Mouse (Mus musculus): ENCODE measurements around the gene Slc25a10. TPM values are rescaled to one million over a fixed set of nuclear protein-coding genes. Genes with fewer than 3 reads are reported as not detected.

The Slc25a10 gene
- polyA plus RNA-seq, 1 experiment from 2014 or later, result 36.7 TPM

DNA sequence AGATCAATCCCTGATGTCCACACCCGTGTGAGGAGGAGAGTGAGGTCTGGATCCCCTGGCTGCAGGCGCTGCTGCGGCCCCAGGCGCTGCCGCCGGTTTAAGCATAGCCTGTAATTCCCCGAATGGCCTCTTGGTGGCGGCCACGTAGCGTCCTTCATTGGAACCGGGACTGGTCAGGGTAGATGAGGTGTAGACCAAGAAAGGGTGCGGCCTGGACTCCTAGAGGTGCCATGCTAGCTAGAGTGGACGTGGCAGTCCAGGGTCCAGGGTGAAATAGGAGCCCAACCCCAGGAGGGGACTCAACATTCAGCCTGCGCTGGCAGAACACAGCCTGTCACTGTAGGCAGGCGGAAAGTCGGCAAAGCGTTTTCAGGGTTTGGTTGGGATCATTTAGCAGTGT lies 24.0 kb downstream of the Slc25a10 start:
- Histone ChIP-seq H3K27ac (no peak overlapping the region), H3K9ac (no peak overlapping the region)

DNA sequence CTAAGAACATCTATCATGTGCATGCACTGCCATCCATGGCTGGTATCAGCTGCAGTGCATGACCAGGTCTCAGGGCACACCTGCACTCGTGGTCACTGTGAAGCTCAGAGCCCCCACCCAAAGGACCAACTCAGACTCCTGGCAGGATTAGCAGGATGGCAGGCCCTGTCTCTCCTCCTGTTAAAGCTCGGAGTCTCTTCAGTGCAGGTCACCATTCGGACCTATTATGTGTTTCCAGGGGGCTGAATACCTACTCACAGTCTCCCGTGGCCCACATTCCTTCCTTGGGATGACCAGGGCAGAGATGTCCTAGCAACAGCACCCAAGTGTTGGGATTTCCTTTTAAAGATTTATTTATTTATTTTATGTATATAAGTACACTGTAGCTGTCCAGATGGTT lies 25.5 kb downstream of the Slc25a10 start:
- Histone ChIP-seq H3K9ac (no peak overlapping the region), H3K9me3 (no peaks in the 10 kb centered on the region), H3K36me3 (no peaks in the 10 kb centered on the region), H3K4me3 (no peak overlapping the region), H3K4me1 (peaks cover 27% of the 10 kb centered on the region), H3K27me3 (no peaks in the 10 kb centered on the region), H3K27ac (no peak overlapping the region), H3K4me2 (no peak overlapping the region)
- ATAC-seq (ENCODE audit: insufficient number of reproducible peaks, low FRiP score, low TSS enrichment, low read depth), result no peak
- 77% methylated on average over 4 of the region's 4 CpGs for WGBS

More for the DNA sequence above, 24.0 kb downstream of the Slc25a10 start:
- Histone ChIP-seq H3K4me2 (no peak overlapping the region), H3K36me3 (no peaks in the 10 kb centered on the region), H3K9me3 (no peaks in the 10 kb centered on the region), H3K4me1 (peaks cover 31% of the 10 kb centered on the region), H3K4me3 (no peak overlapping the region), H3K27me3 (no peaks in the 10 kb centered on the region)
- peak; percentile 68; the same call in 1 of the 2 replicates for ATAC-seq (ENCODE audit: insufficient number of reproducible peaks, low FRiP score, low TSS enrichment, low read depth)
- WGBS, result 18% methylated on average over 17 of the region's 17 CpGs

DNA sequence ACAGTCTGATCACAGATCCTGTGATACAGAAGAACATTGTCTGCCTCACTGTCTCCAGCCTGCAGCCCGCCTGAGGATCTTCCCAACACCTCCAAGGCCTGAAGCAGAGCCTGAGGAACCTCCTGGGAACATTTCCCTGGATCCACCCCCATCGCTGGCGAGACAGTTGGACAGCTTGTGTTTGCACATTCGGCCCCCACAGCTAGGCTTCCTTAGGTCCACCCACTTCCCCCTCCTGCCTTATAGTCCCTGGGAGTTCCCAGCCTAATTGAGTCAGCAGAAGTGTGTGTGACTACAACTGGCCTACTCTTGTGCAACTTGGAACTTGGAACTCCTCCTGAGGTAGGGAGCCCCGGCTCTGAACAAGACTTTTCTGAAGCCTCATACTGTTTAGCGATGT lies 26.4 kb downstream of the Slc25a10 start:
- H3K9ac ChIP-seq, result no peak overlapping the region
- H3K27ac ChIP-seq, result peak overlapping the region; percentile 63
- no peaks in the 10 kb centered on the region for H3K36me3 ChIP-seq
- ATAC-seq (ENCODE audit: insufficient number of reproducible peaks, low FRiP score, low TSS enrichment, low read depth), result no peak
- WGBS, result 51% methylated on average over 6 of the region's 6 CpGs
- H3K4me3 ChIP-seq, result no peak overlapping the region
- no peak overlapping the region for H3K4me2 ChIP-seq
- H3K27me3 ChIP-seq, result no peaks in the 10 kb centered on the region
- no peaks in the 10 kb centered on the region for H3K9me3 ChIP-seq
- peaks cover 27% of the 10 kb centered on the region for H3K4me1 ChIP-seq

DNA sequence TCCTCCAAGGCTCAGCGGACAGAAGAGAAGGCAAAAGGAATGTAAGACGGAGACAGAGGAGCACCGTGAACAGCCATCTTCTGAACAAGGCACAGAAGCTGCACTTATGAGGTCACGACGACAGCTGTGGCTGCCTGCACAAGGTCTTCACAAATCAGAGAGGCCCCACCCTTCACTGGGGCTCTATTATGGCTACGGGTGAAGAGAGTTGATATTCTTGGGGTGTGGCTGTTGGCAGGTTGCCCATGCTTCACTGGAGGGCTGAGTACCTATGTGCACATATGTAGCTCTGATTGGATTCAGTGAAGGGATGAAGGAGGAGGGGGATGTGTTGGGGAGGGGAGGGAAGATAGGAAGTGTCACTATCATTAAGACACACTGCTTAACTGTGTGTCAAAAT lies 26.9 kb downstream of the Slc25a10 start:
- H3K36me3 ChIP-seq, result no peaks in the 10 kb centered on the region
- H3K9me3 ChIP-seq, result no peaks in the 10 kb centered on the region
- WGBS, result 64% methylated on average over 6 of the region's 6 CpGs
- no peak overlapping the region for H3K4me2 ChIP-seq
- H3K27me3 ChIP-seq, result no peaks in the 10 kb centered on the region
- H3K9ac ChIP-seq, result no peak overlapping the region
- ATAC-seq (ENCODE audit: insufficient number of reproducible peaks, low FRiP score, low TSS enrichment, low read depth), result no peak; the same call in 1 of the 2 replicates
- H3K27ac ChIP-seq, result peak overlapping the region; percentile 63
- H3K4me3 ChIP-seq, result no peak overlapping the region
- H3K4me1 ChIP-seq, result peaks cover 27% of the 10 kb centered on the region

DNA sequence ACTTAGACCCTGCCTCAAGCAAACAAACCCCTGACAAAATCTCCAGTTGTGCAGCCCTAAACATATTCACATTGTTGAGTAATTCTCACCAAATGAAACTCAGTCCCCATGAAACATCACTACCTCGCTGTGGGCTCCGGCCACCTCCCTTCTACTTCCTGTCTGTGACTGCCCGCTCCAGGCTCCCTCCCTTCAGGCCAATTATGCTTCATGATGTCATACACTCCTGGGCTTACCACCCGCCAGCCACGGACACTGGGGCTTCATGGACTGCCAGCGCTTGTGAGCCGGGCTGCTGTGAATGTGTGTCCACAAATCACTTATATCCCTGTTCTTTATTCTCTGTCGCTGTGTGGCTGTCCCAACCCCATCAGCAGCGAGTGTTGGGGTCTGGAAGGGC lies 28.1 kb downstream of the Slc25a10 start:
- Histone ChIP-seq H3K9me3 (no peaks in the 10 kb centered on the region), H3K27me3 (no peaks in the 10 kb centered on the region), H3K4me1 (peaks cover 27% of the 10 kb centered on the region), H3K9ac (no peak overlapping the region), H3K4me3 (no peak overlapping the region), H3K27ac (peak overlapping the region; percentile 63; the same call in 1 of the 2 replicates), H3K36me3 (no peaks in the 10 kb centered on the region), H3K4me2 (no peak overlapping the region)
- no peak for ATAC-seq (ENCODE audit: insufficient number of reproducible peaks, low FRiP score, low TSS enrichment, low read depth)
- 26% methylated on average over 9 of the region's 9 CpGs for WGBS

DNA sequence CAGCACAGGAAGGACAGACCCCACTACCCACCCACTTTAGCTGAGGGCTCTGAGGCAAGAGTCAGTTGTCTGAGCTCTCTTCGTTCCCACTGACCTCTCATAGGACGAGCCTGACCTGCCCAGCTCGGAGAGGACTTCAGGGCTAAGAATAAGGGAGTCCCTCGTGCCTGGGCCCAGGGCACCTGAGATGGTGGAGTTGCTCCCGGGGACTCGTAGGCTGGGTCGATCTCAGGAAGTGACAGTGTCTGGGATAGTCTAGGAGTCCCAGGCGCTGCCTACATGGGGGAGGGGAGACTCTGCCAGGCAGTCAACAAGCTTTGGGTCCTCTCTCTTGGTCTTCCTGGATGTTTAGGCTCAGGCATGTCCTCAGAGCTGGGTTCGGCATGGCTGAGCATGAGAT lies 28.9 kb downstream of the Slc25a10 start:
- Histone ChIP-seq H3K9ac (no peak overlapping the region), H3K4me2 (no peak overlapping the region), H3K9me3 (no peaks in the 10 kb centered on the region), H3K27me3 (no peaks in the 10 kb centered on the region), H3K4me3 (no peak overlapping the region), H3K36me3 (no peaks in the 10 kb centered on the region), H3K27ac (no peak overlapping the region; the same call in 1 of the 2 replicates), H3K4me1 (peaks cover 27% of the 10 kb centered on the region)
- WGBS, result 72% methylated on average over 9 of the region's 9 CpGs
- no peak for ATAC-seq (ENCODE audit: insufficient number of reproducible peaks, low FRiP score, low TSS enrichment, low read depth)

DNA sequence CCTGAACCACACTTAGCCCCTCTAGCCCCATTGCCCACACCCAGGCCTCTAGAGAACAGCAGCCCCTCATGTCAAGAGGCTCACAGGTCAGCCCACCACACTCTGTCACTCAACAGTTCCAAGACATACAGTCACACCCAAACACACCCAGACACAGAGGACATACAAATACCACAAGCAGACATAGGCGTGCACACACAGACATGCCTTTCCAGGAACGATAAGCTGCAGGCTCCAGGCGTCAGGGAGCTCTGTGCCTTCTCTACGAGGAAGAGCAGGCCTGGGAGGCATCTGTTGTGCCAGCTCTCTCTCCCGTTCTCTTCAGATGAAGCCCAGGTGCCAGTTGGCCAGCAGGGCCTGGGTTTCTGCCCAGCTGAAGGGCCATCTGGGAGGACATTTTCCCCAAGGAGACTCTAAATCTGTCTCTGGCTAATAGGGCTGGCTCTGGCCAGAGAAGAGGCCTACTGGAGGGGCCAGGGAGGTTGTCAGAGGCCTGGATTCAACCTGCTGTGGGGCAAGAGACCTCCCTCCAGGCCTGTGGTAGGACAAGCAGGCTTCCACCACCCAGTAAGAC lies 29.4 kb downstream of the Slc25a10 start:
- H3K36me3 ChIP-seq, result no peaks in the 10 kb centered on the region
- no peak overlapping the region for H3K27ac ChIP-seq
- no peak overlapping the region for H3K9ac ChIP-seq
- H3K9me3 ChIP-seq, result no peaks in the 10 kb centered on the region
- no peak for ATAC-seq (ENCODE audit: insufficient number of reproducible peaks, low FRiP score, low TSS enrichment, low read depth)
- H3K4me1 ChIP-seq, result peaks cover 24% of the 10 kb centered on the region
- H3K4me2 ChIP-seq, result no peak overlapping the region
- H3K27me3 ChIP-seq, result no peaks in the 10 kb centered on the region
- no peak overlapping the region for H3K4me3 ChIP-seq
- WGBS, result 46% methylated on average over 5 of the region's 5 CpGs

DNA sequence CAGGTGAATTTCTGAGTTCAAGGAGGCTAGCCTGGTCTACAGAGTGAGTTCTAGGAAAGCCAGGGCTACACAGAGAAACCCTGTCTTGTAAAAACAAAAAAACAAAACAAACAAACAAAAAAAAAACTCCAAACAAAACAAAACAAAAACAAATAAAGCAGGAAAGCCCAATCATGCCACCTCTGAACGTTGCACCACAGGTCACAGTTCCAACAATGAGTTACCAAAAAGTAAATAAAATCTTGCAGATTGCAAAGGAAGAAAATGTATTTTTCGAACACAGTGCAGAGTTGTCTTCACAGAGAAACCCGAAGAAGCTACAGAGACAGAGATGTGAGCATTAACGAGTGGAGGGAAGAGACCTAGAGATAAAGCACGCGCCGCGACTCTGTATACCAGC lies 30.9 kb downstream of the Slc25a10 start:
- H3K9ac ChIP-seq, result no peak overlapping the region
- H3K4me2 ChIP-seq, result no peak overlapping the region
- no peaks in the 10 kb centered on the region for H3K9me3 ChIP-seq
- 0 out of 2 replicates have a peak, but pooled peaks cover 3% of the 10 kb centered on the region for H3K27me3 ChIP-seq
- peaks cover 21% of the 10 kb centered on the region for H3K4me1 ChIP-seq
- no peak overlapping the region for H3K4me3 ChIP-seq
- no peak for ATAC-seq (ENCODE audit: insufficient number of reproducible peaks, low FRiP score, low TSS enrichment, low read depth)
- no peak overlapping the region for H3K27ac ChIP-seq
- H3K36me3 ChIP-seq, result no peaks in the 10 kb centered on the region
- WGBS, result 87% methylated on average over 8 of the region's 8 CpGs

DNA sequence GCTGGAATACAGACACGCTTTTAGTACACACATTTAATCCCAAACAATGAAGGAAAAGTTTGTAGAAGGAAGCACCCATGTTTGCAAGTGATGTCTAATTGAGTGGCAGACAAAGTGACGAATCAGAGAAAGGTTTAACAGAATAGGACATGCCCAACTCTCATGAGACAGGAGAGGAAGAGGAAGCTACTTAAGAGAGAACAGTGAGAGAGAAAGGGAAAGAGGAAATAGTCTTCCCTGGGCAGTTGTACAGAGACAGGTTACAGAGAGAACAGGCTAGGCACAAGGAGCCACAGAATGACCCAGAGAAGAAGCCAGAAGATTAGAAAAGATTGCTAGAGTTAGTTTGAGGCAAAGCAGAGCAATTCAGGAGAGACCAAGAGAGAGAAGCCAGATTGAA lies 34.3 kb downstream of the Slc25a10 start:
- no peaks in the 10 kb centered on the region for H3K36me3 ChIP-seq
- H3K4me1 ChIP-seq, result peaks cover 8% of the 10 kb centered on the region
- H3K4me3 ChIP-seq, result no peak overlapping the region
- H3K9ac ChIP-seq, result no peak overlapping the region
- no peak overlapping the region for H3K4me2 ChIP-seq
- no peaks in the 10 kb centered on the region for H3K9me3 ChIP-seq
- ATAC-seq (ENCODE audit: insufficient number of reproducible peaks, low FRiP score, low TSS enrichment, low read depth), result no peak
- H3K27ac ChIP-seq, result no peak overlapping the region
- H3K27me3 ChIP-seq, result peaks cover 37% of the 10 kb centered on the region
- WGBS, result 85% methylated on average over 2 of the region's 2 CpGs

DNA sequence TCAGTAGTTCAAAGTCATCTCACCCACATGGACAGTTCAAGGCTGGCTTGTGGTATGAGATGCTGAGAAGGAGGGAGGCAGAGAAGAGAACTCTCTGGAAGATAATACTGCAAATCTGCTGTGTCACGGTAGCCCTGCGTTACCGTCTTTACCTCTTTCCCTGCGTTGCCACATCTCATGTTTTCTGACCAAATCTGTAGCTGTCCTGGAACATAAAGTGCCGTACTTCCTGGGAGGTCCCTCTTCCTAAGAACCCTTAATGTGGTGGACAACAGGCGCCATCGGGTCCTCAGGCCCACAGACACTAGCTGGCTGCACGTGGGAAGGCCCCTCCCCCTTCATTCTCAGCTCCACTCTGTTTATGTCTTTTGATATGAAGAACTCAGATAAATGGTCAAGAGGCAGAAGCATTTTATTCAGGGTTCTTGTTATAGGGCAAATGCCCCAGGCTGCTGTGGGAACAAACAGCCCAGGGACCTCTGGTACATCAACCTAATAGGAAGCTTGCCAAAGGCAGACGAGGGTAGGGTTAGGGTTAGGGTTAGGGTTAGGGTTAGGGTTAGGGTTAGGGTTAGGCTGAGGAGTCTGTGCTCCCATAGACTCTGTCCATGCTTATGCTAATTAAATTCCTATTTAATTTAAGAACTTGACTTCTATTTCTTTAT lies 36.2 kb downstream of the Slc25a10 start:
- peaks cover 54% of the 10 kb centered on the region for H3K27me3 ChIP-seq
- H3K9me3 ChIP-seq, result no peaks in the 10 kb centered on the region
- no peaks in the 10 kb centered on the region for H3K36me3 ChIP-seq
- H3K4me1 ChIP-seq, result peaks cover 12% of the 10 kb centered on the region
- no peak overlapping the region for H3K27ac ChIP-seq
- ATAC-seq (ENCODE audit: insufficient number of reproducible peaks, low FRiP score, low TSS enrichment, low read depth), result no peak
- H3K9ac ChIP-seq, result no peak overlapping the region
- no peak overlapping the region for H3K4me2 ChIP-seq
- no peak overlapping the region for H3K4me3 ChIP-seq
- 73% methylated on average over 9 of the region's 9 CpGs for WGBS

DNA sequence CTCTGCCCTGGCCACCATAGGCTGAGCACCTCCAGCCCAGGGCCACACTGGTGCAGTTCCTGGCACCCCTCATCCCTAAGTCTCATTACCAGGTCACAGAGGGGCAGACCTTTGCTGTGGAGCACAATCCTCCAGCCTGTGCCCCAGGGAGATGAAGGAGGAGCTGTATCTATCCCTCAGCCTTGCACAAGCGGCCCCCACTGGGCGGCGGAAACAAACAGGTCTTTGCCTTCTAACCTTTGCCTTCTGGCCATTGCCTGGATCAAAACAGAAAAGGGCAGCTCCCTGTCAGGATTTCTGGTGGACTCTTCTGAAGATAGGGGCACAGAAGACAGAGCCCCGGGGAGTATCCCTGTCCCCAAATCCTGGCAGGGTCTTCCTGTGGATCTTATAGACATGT lies 37.3 kb downstream of the Slc25a10 start:
- ATAC-seq (ENCODE audit: insufficient number of reproducible peaks, low FRiP score, low TSS enrichment, low read depth), result no peak
- Histone ChIP-seq H3K4me2 (no peak overlapping the region), H3K4me3 (no peak overlapping the region), H3K9me3 (no peaks in the 10 kb centered on the region), H3K27ac (no peak overlapping the region), H3K4me1 (peaks cover 12% of the 10 kb centered on the region), H3K9ac (no peak overlapping the region), H3K36me3 (no peaks in the 10 kb centered on the region), H3K27me3 (peaks cover 64% of the 10 kb centered on the region)
- 61% methylated on average over 4 of the region's 4 CpGs for WGBS

DNA sequence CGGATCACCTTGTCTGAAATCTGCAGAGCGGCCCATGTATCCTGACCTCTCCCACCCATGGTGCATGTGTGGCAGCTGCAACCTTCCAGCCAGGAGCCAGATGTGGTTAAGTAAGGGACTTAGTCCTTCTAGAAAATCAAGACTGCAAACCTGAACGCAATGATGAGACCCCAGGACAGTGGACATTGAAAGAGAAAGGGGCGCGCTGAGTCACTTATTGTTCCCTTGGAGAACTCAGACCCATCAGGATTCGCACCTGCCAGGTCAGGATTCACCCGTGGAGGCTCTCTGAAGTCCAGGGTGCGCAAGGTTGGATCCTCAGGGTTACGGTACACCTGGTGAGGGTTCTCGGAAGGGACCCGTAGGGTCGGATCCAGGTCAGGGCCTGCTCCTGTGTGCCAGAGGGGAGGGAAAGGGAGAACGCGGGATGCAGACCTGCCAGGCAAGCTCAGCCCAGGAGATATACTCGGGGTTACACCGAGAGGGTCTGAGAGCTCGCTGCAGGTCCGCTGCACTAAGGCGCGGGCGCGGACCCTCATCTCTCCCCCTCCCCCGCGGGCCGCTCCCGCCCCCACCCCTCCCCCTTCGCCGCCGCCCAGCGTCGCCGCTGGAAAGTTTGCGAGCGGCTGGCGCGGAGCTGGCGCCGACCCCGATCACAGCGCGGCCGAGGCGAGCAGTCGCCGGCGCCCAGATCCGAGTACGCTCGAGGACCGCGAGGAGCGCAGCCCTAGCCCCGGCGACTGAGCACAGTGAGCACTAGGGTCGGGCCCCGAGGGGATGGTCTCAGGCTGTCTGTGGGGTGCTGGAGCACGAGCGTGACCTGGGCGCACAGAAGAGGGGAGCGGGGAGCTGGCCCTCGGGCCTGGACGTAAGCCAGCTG lies 38.7 kb downstream of the Slc25a10 start, which contains the start of gene Gcgr:
Gene Gcgr, plus strand, starts transcription at position 615 of the 880 bp plus-strand sequence.
- 0 out of 2 replicates have a peak, but pooled peaks have one; percentile 42 for ATAC-seq (ENCODE audit: insufficient number of reproducible peaks, low FRiP score, low TSS enrichment, low read depth)
- peaks cover 71% of the 10 kb centered on the region for H3K27me3 ChIP-seq
- peak within 1 kb of the TSS; percentile 90 for H3K4me2 ChIP-seq
- peak within 1 kb of the TSS; percentile 35; the same call in 1 of the 2 replicates for H3K9ac ChIP-seq
- no peaks in the 10 kb centered on the region for H3K36me3 ChIP-seq
- no peak within 1 kb of the TSS for H3K27ac ChIP-seq
- peaks cover 14% of the 10 kb centered on the region for H3K4me1 ChIP-seq
- 8% methylated on average over 60 of the region's 62 CpGs for WGBS
- H3K9me3 ChIP-seq, result no peaks in the 10 kb centered on the region
- H3K4me3 ChIP-seq, result peak within 1 kb of the TSS; percentile 47
